Mouse (Mus musculus) forebrain, embryonic 13.5 days (tissue): ENCODE results near the gene Aak1. TPM values are rescaled to one million over a fixed set of nuclear protein-coding genes. Genes with fewer than 3 reads are reported as not detected.

Experiments
- ATAC-seq: fragments of 200-750 bp; cut with Nextera tagmentation; 2 replicates; pipeline ENCODE4 v1.8.0; 2017
- H3K27ac ChIP-seq: fragments of 300-500 bp; sonication (generic); 2 replicates; pipeline ENCODE4 v1.5.1; 2015; ENCODE audit warnings: inconsistent platforms, mild to moderate bottlenecking, moderate library complexity
- H3K27me3 ChIP-seq: fragments of 300-500 bp; sonication (generic); 2 replicates; pipeline ENCODE4 v1.6.1; 2015; ENCODE audit warnings: mild to moderate bottlenecking, inconsistent platforms
- H3K36me3 ChIP-seq: fragments of 300-500 bp; sonication (generic); 2 replicates; pipeline ENCODE4 v1.6.1; 2015; ENCODE audit warnings: mild to moderate bottlenecking, inconsistent platforms; ENCODE audit not compliant: poor library complexity, severe bottlenecking
- H3K4me1 ChIP-seq: fragments of 300-500 bp; sonication (generic); 2 replicates; pipeline ENCODE4 v1.6.1; 2015; ENCODE audit warnings: inconsistent platforms
- H3K4me2 ChIP-seq: fragments of 300-500 bp; sonication (generic); 2 replicates; pipeline ENCODE4 v1.6.1; 2015; ENCODE audit warnings: inconsistent platforms, mild to moderate bottlenecking, moderate library complexity
- H3K4me3 ChIP-seq: fragments of 300-500 bp; sonication (generic); 2 replicates; pipeline ENCODE4 v1.5.1; 2015; ENCODE audit warnings: mild to moderate bottlenecking, inconsistent platforms
- H3K9ac ChIP-seq: fragments of 300-500 bp; sonication (generic); 2 replicates; pipeline ENCODE4 v1.6.1; 2015; ENCODE audit warnings: mild to moderate bottlenecking, inconsistent platforms
- H3K9me3 ChIP-seq: fragments of 300-500 bp; sonication (generic); replicated peaks from 2 replicates; pipeline ENCODE4 v1.6.1; 2016; ENCODE audit warnings: inconsistent platforms
- WGBS: fragments of 180-500 bp; shearing (Covaris S2); methylation state at CpG from one replicate; pipeline ENCODE4 v1.1.7; 2015; 5-methylcytosine and 5-hydroxymethylcytosine counted together
- polyA plus RNA-seq: library from polyadenylated mRNA; unstranded; fragments of >200 nt; fragmentation: Nextera tagmentation; extraction: Ambion mirVana; gene quantifications from 2 replicates; pipeline ENCODE4 v1.2.1, GENCODE M21; 2015

Aak1 gene
- polyA plus RNA-seq, 1 experiment from 2014 or later = 24.3 TPM

- Histone ChIP-seq H3K27ac (no peak overlapping the region), H3K27me3 (no peaks in the 10 kb centered on the region), H3K36me3 (no peaks in the 10 kb centered on the region), H3K9me3 (no peaks in the 10 kb centered on the region), H3K9ac (no peak overlapping the region), H3K4me3 (no peak overlapping the region), H3K4me1 (peaks cover 26% of the 10 kb centered on the region), H3K4me2 (no peak overlapping the region)
- 94% methylated on average over 4 of the region's 4 CpGs for WGBS
- ATAC-seq = no peak
Measured at GRCm38 (mm10) chr6:86846467-86846866, 2.9 kb upstream of the Aak1 start.

GRCm38 (mm10) chr6:86847816-86848215 is 1.5 kb upstream of the Aak1 start:
- H3K4me3 ChIP-seq = peak overlapping the region; percentile 77
- H3K27me3 ChIP-seq = no peaks in the 10 kb centered on the region
- ATAC-seq = no peak
- WGBS = 95% methylated on average over 8 of the region's 8 CpGs
- peaks cover 39% of the 10 kb centered on the region for H3K4me1 ChIP-seq
- H3K9me3 ChIP-seq = no peaks in the 10 kb centered on the region
- no peaks in the 10 kb centered on the region for H3K36me3 ChIP-seq
- no peak overlapping the region for H3K27ac ChIP-seq
- peak overlapping the region; percentile 91 for H3K4me2 ChIP-seq
- peak overlapping the region; percentile 89; the same call in 1 of the 2 replicates for H3K9ac ChIP-seq

- Histone ChIP-seq H3K9ac (peak overlapping the region; percentile 89), H3K27ac (peak overlapping the region; percentile 96), H3K4me2 (peak overlapping the region; percentile 91), H3K9me3 (no peaks in the 10 kb centered on the region), H3K4me3 (peak overlapping the region; percentile 77), H3K36me3 (no peaks in the 10 kb centered on the region), H3K4me1 (peaks cover 44% of the 10 kb centered on the region), H3K27me3 (no peaks in the 10 kb centered on the region)
- no peak; the same call in 1 of the 2 replicates for ATAC-seq
- under 1% methylated on average over 12 of the region's 12 CpGs for WGBS
Measured at GRCm38 (mm10) chr6:86848580-86848914, 770 bp upstream of the Aak1 start.

- no peaks in the 10 kb centered on the region for H3K27me3 ChIP-seq
- H3K36me3 ChIP-seq = peaks cover 8% of the 10 kb centered on the region
- H3K4me2 ChIP-seq = peak overlapping the region; percentile 91
- WGBS = under 1% methylated on average over 35 of the region's 36 CpGs
- peak; percentile 66 for ATAC-seq
- H3K9ac ChIP-seq = peak overlapping the region; percentile 89
- H3K9me3 ChIP-seq = no peaks in the 10 kb centered on the region
- peaks cover 46% of the 10 kb centered on the region for H3K4me1 ChIP-seq
- H3K4me3 ChIP-seq = peak overlapping the region; percentile 77
- H3K27ac ChIP-seq = peak overlapping the region; percentile 96
Measured at GRCm38 (mm10) chr6:86849692-86850445, 552 bp downstream of the Aak1 start.

DNA sequence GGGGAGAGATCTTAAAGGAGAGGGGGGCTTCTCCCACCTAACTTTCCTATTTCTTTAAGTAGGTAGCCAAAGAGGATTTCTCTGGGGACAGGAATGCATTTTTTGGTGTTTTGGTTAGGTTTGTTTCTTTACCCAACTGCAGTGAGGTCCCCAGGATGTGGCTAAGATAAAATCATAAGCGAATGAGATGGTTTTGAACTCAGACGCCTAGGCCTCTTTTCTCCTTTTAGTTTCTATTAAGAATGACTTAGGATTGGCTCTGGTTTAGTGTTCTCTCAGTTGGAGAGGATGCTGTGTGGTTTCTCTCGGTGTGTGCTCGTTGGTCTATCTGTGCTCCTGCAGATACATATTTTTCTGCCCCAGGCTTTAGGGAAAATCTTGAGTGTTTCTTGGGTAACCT is 1.3 kb downstream of the Aak1 start:
- ATAC-seq = no peak
- Histone ChIP-seq H3K4me3 (peak overlapping the region; percentile 77), H3K36me3 (peaks cover 11% of the 10 kb centered on the region), H3K27ac (peak overlapping the region; percentile 96; the same call in 1 of the 2 replicates), H3K9me3 (no peaks in the 10 kb centered on the region), H3K9ac (peak overlapping the region; percentile 89), H3K27me3 (no peaks in the 10 kb centered on the region), H3K4me2 (peak overlapping the region; percentile 91), H3K4me1 (peaks cover 46% of the 10 kb centered on the region)
- 18% methylated on average over 4 of the region's 4 CpGs for WGBS

DNA sequence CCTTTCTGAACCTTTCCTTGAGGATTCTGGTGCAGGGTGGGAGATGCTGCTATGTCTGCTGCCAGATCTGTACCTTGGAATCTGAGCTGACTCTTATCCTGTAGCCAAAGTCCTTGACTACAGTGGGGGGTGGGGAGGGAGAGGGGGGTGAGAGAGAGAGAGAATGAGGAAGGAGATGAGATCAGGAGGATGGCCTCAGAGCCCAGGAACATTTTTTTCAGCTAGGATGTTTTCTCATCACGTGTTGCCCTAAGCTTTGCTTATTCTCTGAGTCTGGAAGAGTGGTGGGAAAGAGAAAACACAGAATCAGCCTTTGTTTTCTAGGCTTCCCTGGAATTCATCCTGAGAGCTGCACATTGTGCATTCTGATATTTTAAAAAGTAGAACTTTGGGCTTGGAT is 2.2 kb downstream of the Aak1 start:
- H3K36me3 ChIP-seq = peaks cover 17% of the 10 kb centered on the region
- H3K4me3 ChIP-seq = peak overlapping the region; percentile 77
- no peak overlapping the region for H3K27ac ChIP-seq
- 9% methylated on average over 1 of the region's 1 CpGs for WGBS
- H3K9ac ChIP-seq = peak overlapping the region; percentile 89
- ATAC-seq = no peak
- H3K9me3 ChIP-seq = no peaks in the 10 kb centered on the region
- peaks cover 46% of the 10 kb centered on the region for H3K4me1 ChIP-seq
- no peaks in the 10 kb centered on the region for H3K27me3 ChIP-seq
- peak overlapping the region; percentile 91 for H3K4me2 ChIP-seq

- H3K9me3 ChIP-seq = no peaks in the 10 kb centered on the region
- H3K27me3 ChIP-seq = no peaks in the 10 kb centered on the region
- 88% methylated on average over 3 of the region's 3 CpGs for WGBS
- H3K4me1 ChIP-seq = peaks cover 33% of the 10 kb centered on the region
- no peak overlapping the region for H3K4me2 ChIP-seq
- H3K27ac ChIP-seq = no peak overlapping the region
- ATAC-seq = no peak
- H3K9ac ChIP-seq = no peak overlapping the region
- no peak overlapping the region for H3K4me3 ChIP-seq
- peaks cover 20% of the 10 kb centered on the region for H3K36me3 ChIP-seq
Measured at GRCm38 (mm10) chr6:86853928-86854327, 4.6 kb downstream of the Aak1 start.

GRCm38 (mm10) chr6:86854941-86855340 is 5.6 kb downstream of the Aak1 start:
- Histone ChIP-seq H3K9me3 (no peaks in the 10 kb centered on the region), H3K4me3 (no peak overlapping the region), H3K4me1 (peaks cover 33% of the 10 kb centered on the region), H3K27ac (no peak overlapping the region), H3K9ac (no peak overlapping the region), H3K4me2 (no peak overlapping the region), H3K36me3 (peaks cover 22% of the 10 kb centered on the region), H3K27me3 (no peaks in the 10 kb centered on the region)
- 90% methylated on average over 4 of the region's 4 CpGs for WGBS
- ATAC-seq = no peak

DNA sequence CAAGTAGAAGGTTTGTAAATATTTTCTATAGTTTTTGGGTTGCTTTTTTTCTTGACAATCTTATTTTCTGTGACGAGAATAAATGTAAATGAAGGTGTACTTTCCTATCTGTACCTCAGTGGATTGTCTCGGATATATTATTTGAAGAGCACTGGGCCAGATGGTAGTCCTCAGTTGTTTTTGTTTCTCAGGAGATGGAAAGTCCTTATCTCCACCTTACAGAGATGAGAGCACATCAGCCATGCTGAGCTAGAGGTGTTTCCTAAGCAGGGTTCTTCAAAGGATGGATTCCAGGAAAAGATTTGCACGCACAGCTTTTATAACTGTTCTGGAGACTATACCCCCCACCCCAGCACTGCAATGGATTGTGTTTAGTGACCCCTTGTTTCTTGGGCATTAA is 9.3 kb downstream of the Aak1 start:
- ATAC-seq = no peak
- H3K4me1 ChIP-seq = 0 out of 2 replicates have a peak, but pooled peaks cover under 1% of the 10 kb centered on the region
- no peak overlapping the region for H3K9ac ChIP-seq
- no peak overlapping the region for H3K27ac ChIP-seq
- no peak overlapping the region for H3K4me3 ChIP-seq
- no peaks in the 10 kb centered on the region for H3K9me3 ChIP-seq
- 97% methylated on average over 3 of the region's 3 CpGs for WGBS
- H3K4me2 ChIP-seq = no peak overlapping the region
- H3K27me3 ChIP-seq = no peaks in the 10 kb centered on the region
- H3K36me3 ChIP-seq = peaks cover 26% of the 10 kb centered on the region

DNA sequence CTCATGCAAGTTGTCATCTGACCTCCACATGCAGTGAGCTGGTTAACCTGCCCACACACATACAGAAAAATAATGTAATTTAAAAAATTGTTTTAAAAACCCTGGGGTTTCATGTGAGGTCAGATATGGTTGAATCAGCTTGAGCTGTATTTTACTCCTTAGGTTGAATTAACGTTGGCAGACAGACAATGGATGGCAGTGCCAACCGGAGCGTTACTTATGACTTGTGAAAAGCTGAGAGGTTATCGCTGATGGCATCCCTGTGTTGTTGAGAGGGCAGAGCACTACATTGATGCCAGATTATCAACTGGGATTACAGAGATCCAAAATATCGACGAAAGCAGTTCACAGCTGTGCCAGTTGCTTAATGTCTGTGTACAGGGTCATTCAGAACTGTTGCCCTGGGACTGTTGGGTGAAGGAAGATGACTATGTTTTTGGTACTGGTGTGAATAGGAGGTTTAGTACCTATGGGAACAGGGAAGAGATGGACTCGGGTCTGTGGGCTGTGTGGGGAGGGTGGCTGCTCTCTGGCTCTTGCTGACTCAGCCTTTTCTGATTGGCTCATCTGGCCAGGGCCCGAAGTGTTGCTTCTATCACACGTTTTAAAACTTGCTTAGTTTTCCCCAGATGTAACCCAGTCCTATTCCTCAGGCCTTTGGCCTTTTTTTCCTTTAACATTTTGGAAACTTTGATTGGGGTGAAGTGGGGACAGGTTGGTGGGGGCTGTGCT is 11.6 kb downstream of the Aak1 start:
- WGBS = 86% methylated on average over 9 of the region's 9 CpGs
- no peaks in the 10 kb centered on the region for H3K27me3 ChIP-seq
- no peak for ATAC-seq

DNA sequence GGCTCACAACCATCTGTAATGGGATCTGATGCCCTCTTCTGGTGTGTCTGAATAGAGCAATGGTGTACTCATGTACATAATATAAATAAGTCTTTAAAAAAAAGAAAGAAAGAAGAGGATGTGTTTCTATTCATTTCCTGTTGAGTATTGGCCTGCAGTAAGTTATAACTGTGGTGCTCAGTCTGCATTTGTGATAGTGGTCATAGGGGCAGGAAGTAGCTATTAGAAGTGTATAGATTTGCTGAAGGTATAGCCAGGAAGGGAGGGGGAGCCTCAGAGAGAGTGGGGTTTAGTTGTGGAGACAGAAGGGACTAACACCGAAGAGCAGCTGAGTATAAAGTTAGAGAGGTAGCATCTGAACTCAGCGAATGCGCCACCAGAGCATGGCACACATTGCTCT is 15.0 kb downstream of the Aak1 start:
- no peak overlapping the region for H3K9ac ChIP-seq
- no peaks in the 10 kb centered on the region for H3K27me3 ChIP-seq
- no peak for ATAC-seq

More for the DNA sequence above, 11.6 kb downstream of the Aak1 start:
- Histone ChIP-seq H3K9me3 (no peaks in the 10 kb centered on the region), H3K4me3 (no peak overlapping the region), H3K4me1 (no peaks in the 10 kb centered on the region), H3K27ac (no peak overlapping the region), H3K36me3 (peaks cover 17% of the 10 kb centered on the region; the same call in 1 of the 2 replicates), H3K4me2 (no peak overlapping the region), H3K9ac (no peak overlapping the region)

DNA sequence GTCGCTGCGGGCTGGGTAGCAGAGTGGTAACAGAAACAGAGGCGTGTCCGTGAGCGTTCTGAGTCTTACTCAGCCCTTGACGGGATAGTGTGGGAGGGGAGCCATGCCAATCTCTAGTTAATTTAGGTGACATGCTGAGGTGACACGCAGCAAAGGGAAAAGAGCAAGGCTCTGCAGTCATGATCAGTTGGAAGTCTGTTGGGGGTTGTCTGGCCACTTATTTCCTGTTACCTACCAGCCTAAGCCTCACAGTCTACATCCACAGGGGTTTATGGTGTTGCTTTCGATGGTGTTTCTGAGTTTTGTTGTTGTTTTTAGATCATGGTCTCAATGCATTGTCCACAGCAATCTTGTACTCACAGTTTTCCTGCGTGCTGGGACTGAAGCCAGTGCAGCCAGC is 21.0 kb downstream of the Aak1 start:
- no peak overlapping the region for H3K4me2 ChIP-seq
- 87% methylated on average over 9 of the region's 9 CpGs for WGBS
- H3K36me3 ChIP-seq = peaks cover 9% of the 10 kb centered on the region
- no peaks in the 10 kb centered on the region for H3K27me3 ChIP-seq
- H3K9me3 ChIP-seq = no peaks in the 10 kb centered on the region
- H3K4me3 ChIP-seq = no peak overlapping the region
- H3K9ac ChIP-seq = no peak overlapping the region
- H3K4me1 ChIP-seq = no peaks in the 10 kb centered on the region
- H3K27ac ChIP-seq = no peak overlapping the region
- no peak for ATAC-seq

More for the DNA sequence above, 15.0 kb downstream of the Aak1 start:
- no peak overlapping the region for H3K4me3 ChIP-seq
- H3K36me3 ChIP-seq = peaks cover 13% of the 10 kb centered on the region; the same call in 1 of the 2 replicates
- H3K4me1 ChIP-seq = no peaks in the 10 kb centered on the region
- H3K27ac ChIP-seq = no peak overlapping the region
- H3K9me3 ChIP-seq = no peaks in the 10 kb centered on the region
- 94% methylated on average over 3 of the region's 3 CpGs for WGBS
- no peak overlapping the region for H3K4me2 ChIP-seq
